Mouse (Mus musculus) liver, adult 10 weeks (tissue): ENCODE results near the gene Kcnk18. TPM values are rescaled to one million over a fixed set of nuclear protein-coding genes. Genes with fewer than 3 reads are reported as not detected.

Experiments
- polyA plus RNA-seq: library from polyadenylated mRNA; stranded (reverse); fragments of 350-450 nt; fragmentation: Illumina TruSeq; extraction: RNeasy Lipid Tissue Mini Kit (QIAGEN cat#74804); gene quantifications from one replicate; pipeline ENCODE4 v1.2.3, GENCODE M21; 2014; ENCODE audit warnings: low read depth, low replicate concordance

The Kcnk18 gene
- not detected for polyA plus RNA-seq

DNA sequence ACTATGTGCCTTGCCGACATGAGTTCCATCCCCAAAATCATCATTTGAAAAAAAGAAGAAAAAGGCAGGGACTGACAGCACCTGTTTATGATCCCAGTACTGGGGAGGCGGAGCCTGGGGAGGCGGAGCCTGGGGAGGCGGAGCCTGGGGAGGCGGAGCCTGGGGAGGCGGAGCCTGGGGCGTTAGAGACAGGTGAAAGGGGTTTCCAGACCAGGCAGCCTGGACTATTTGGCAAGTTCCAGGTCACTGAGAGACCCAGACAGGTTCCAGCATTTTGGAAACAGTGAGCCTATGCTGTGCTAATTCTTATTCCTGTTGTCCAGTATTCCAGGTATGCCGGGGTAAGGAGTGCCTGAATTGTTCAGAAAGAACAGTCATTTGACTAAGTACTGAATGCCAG is at the start of gene Kcnk18:
Gene Kcnk18 (plus strand): TSS at position 224 of the 400 bp plus-strand sequence.

DNA sequence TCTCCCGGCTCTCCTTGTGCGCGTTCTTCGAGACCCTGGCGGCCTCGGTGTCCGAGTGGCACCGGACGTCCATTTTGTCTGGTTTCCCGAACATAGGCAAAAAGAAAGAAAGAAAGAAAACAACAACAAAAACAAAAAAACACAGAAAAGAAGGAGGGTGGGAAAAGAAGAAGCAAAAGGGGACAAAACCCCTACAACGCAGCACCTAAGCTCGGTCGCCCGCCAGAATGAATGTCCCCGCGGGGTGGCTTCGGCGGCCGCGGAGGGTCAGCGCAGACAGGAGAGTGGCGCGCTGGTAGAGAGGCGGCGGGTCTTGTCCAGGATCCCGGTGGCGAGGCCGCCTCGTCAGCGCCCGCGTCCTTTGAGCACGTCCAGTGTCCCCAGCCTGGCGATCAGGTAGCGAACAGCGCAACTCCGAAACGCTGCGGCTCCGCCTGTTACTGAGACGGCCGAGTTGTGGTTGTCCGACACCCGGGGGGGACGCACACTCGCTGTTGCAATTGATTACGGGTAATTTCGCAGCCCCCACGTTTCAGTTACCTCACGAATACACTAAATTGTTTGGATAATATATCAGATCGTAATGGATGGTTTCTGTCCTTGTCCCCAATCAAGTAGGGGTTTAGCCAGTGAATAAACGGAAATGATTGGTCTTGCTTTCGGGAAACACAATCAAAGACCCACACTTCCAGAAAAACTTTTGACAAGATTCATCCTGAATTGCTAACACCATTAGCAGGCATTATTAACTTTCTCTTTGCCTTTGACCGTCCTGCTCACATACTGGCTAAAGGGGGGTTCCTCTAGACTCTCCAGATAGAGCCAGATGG is 48.9 kb upstream of the Kcnk18 start, which contains the start of gene Vax1:
Gene Vax1 (minus strand): TSS at position 121 of the 830 bp plus-strand sequence.

GRCm38 (mm10) chr19:59260718-59261442 is 41.9 kb downstream of the Kcnk18 start, which contains the start of gene Slc18a2:
Slc18a2 (plus strand) TSS chr19:59260896.

Other genes starting within 250 kb of the Kcnk18 start
- 30.6 TPM for gene Shtn1, start 143.1 kb upstream of the Kcnk18 start, polyA plus RNA-seq
- not detected for gene Vax1, start 49.2 kb upstream of the Kcnk18 start, polyA plus RNA-seq
- gene Slc18a2, start 41.7 kb downstream of the Kcnk18 start, polyA plus RNA-seq = 0.29 TPM
- gene Rps12-ps3, start 103.1 kb downstream of the Kcnk18 start, polyA plus RNA-seq = not detected
- 25.0 TPM for gene Pdzd8, start 126.6 kb downstream of the Kcnk18 start, polyA plus RNA-seq
- not detected for gene Emx2, start 239.2 kb downstream of the Kcnk18 start, polyA plus RNA-seq